Mouse (Mus musculus): ENCODE measurements around the gene Olfr279. TPM values are rescaled to one million over a fixed set of nuclear protein-coding genes. Genes with fewer than 3 reads are reported as not detected.

Gene Olfr279
- polyA plus RNA-seq (2015; fragmentation: Nextera tagmentation; extraction: Ambion mirVana): not detected in 2 replicates

DNA sequence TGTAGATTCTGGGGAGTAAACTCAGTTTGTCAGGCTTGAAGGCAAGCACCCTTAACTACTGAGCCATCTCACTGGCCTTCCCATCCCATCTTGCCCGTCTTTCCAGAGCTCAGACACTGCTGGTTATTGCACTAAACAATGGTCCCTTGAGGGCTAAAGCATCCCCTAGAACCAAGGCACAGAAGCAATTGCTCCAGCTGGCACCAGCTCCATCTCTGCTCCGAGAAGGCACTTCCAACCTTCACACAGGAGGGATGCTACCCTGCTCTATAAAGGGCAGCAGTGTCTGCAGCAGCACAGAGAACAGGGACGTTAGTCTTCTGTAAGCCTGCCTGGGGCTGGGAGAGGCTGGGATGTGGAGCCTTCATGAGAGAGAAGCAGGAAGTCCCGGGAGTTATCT lies at the start of gene Olfr279:
Olfr279 (plus strand) TSS at position 301 of the 400 bp plus-strand sequence.

DNA sequence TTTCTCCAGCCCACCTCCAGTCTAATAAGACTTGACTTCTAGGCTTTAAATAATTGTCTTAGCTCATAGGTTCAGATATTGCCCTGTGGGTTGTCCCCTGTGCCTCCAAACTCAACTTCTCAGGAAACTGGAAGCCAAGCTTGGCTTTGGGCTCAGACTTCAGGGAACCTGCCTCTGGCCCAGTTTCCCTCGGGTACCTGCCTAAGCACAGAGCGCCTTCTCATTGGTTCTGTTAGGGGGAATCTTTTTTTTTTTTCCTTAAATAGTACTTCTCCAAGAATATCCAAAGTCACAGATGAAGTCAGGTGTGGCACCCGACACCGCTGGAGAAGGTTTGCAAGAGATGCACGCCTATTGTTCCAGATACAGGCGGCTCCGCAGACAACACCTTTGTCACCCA lies 39.9 kb upstream of the Olfr279 start, which contains the start of gene Olfr281:
Olfr281 (plus strand) TSS at position 301 of the 400 bp plus-strand sequence.

DNA sequence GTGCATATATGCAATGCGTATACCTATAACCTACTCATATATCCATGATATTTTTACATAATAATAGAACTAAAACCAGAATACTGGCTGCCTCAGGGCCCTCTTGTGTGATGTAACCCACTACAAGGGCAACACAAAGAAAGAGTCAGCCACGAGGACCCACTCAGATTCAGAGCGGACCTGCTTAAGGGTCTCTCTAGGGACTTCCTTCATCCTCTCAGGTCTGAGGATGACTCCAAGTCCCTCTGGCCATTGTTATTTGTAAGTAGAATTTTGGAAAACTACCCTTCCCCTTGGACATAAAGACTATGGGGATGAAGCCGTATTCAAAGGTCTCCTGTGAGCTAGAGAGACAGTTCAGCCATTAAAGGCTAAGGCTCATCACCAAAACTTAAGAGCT lies 22.6 kb upstream of the Olfr279 start, which contains the start of gene OR5BS1P:
OR5BS1P (plus strand) TSS at position 301 of the 400 bp plus-strand sequence.

DNA sequence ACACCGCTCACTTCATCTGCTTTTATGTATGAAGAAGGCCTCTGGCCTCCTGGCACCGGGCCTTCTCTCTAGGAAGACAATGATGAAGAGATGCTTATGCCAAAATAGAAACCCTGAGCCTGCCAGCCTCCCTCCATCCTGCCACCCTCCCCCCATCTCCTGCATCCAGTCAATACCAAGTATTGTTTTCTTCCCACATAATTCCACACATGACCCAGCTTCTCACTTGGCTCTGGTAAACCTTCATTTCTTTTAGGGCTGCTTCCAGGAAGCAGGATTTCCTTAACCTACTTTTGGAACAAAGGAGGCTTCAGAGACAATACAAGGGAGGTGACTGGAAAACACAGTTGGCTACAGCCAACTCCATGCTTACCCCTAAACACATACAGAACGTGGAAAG lies 9.5 kb upstream of the Olfr279 start, which contains the start of gene Lalba:
Lalba (minus strand) TSS at position 21 of the 400 bp plus-strand sequence.

DNA sequence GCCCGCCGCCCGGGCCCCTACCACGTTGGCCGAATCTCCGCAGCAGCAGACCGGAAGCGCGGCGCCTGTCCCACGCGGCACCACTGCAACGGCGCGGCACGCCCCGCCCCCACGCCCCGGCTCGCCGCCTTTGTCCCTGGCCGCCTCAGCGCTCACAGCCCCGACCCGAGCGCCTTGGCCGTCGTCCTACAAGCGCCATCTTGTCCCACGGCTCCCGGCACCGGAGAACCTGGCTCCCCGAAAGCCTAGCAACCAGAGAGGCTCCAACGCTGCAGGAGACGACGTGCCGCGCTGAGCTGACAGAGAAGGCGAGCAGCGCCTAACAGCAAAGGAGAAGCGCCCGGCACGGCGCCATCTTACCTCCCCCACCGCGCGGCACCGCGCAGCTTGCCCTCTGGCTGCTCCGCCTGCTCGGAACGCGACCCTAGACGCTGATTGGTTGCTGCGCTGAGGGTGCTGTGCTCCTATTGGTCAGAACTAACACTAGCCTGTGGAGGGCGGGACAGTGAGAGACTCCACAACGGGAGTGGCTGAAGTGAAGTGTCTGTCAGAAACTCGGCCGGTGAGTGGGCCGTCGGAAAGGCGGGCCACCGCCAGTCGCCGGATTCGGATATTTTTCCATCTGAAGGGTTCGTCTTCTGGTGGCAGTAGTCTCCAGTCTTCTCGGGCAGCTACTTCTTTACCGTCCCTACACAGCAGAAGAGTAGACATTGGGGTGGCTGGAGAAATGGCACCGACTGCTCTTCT lies 41.9 kb downstream of the Olfr279 start, which contains the start of gene Kansl2:
Kansl2 (minus strand) TSS at position 384 of the 747 bp plus-strand sequence.

Other genes with a start within 250 kb of the Olfr279 start
- gene H1fnt, start 235.1 kb upstream of the Olfr279 start, polyA plus RNA-seq (2015; fragmentation: Nextera tagmentation; extraction: Ambion mirVana): not detected in 2 replicates
- 0.10 and 0.13 TPM in 2 replicates for gene Zfp641, start 196.2 kb upstream of the Olfr279 start, polyA plus RNA-seq (2015; fragmentation: Nextera tagmentation; extraction: Ambion mirVana)
- gene Olfr285, start 175.0 kb upstream of the Olfr279 start, polyA plus RNA-seq (2015; fragmentation: Nextera tagmentation; extraction: Ambion mirVana): not detected in 2 replicates
- gene Olfr284, start 151.4 kb upstream of the Olfr279 start, polyA plus RNA-seq (2015; fragmentation: Nextera tagmentation; extraction: Ambion mirVana): not detected in 2 replicates
- gene Olfr283, start 111.5 kb upstream of the Olfr279 start, polyA plus RNA-seq (2015; fragmentation: Nextera tagmentation; extraction: Ambion mirVana): not detected in 2 replicates
- gene Olfr282, start 61.2 kb upstream of the Olfr279 start, polyA plus RNA-seq (2015; fragmentation: Nextera tagmentation; extraction: Ambion mirVana): not detected in 2 replicates
- not detected in 2 replicates for gene Olfr281, start 39.8 kb upstream of the Olfr279 start, polyA plus RNA-seq (2015; fragmentation: Nextera tagmentation; extraction: Ambion mirVana)
- not detected in 2 replicates for gene OR5BS1P, start 22.5 kb upstream of the Olfr279 start, polyA plus RNA-seq (2015; fragmentation: Nextera tagmentation; extraction: Ambion mirVana)
- 0.26 and 0.63 TPM in 2 replicates for gene Lalba, start 9.7 kb upstream of the Olfr279 start, polyA plus RNA-seq (2015; fragmentation: Nextera tagmentation; extraction: Ambion mirVana)
- gene Kansl2, start 41.9 kb downstream of the Olfr279 start, polyA plus RNA-seq (2015; fragmentation: Nextera tagmentation; extraction: Ambion mirVana): 50.7 and 51.7 TPM in 2 replicates
- 35.3 and 37.5 TPM in 2 replicates for gene Ccnt1, start 78.5 kb downstream of the Olfr279 start, polyA plus RNA-seq (2015; fragmentation: Nextera tagmentation; extraction: Ambion mirVana)
- 0.25 TPM in 1 of 2 replicates, not detected in the other for gene 4930415O20Rik, start 78.6 kb downstream of the Olfr279 start, polyA plus RNA-seq (2015; fragmentation: Nextera tagmentation; extraction: Ambion mirVana)
- gene Adcy6, start 117.7 kb downstream of the Olfr279 start, polyA plus RNA-seq (2015; fragmentation: Nextera tagmentation; extraction: Ambion mirVana): 10.8 and 11.4 TPM in 2 replicates
- 2.7 and 5.0 TPM in 2 replicates for gene Cacnb3, start 138.4 kb downstream of the Olfr279 start, polyA plus RNA-seq (2015; fragmentation: Nextera tagmentation; extraction: Ambion mirVana)
- 17.7 and 19.2 TPM in 2 replicates for gene Ddx23, start 170.5 kb downstream of the Olfr279 start, polyA plus RNA-seq (2015; fragmentation: Nextera tagmentation; extraction: Ambion mirVana)
- gene Rnd1, start 185.1 kb downstream of the Olfr279 start, polyA plus RNA-seq (2015; fragmentation: Nextera tagmentation; extraction: Ambion mirVana): 2.0 and 4.0 TPM in 2 replicates
- 0.18 TPM in 1 of 2 replicates, not detected in the other for gene Ccdc65, start 215.8 kb downstream of the Olfr279 start, polyA plus RNA-seq (2015; fragmentation: Nextera tagmentation; extraction: Ambion mirVana)
- 15.8 and 16.0 TPM in 2 replicates for gene Fkbp11, start 235.8 kb downstream of the Olfr279 start, polyA plus RNA-seq (2015; fragmentation: Nextera tagmentation; extraction: Ambion mirVana)

Measured in spleen, postnatal 0 days (tissue).